Mouse (Mus musculus) fibroblast of lung, adult 2 months (primary cell): ENCODE data around the gene Styx.
"Not testable (repeated sequence)": the region's sequence is repeated elsewhere in the genome, so short reads cannot be mapped to it uniquely, and the experiment has no call there.

ENCODE experiments used
- DNase-seq: peaks from one replicate; pipeline ENCODE4 v3.0.0-alpha.2; 2011; ENCODE audit warnings: low read depth

Styx gene

GRCm38 (mm10) chr14:45466371-45466770 lies 115.5 kb downstream of the Styx start:
- not testable (repeated sequence) for DNase-seq

GRCm38 (mm10) chr14:45469446-45469845 lies 118.6 kb downstream of the Styx start:
- no peak for DNase-seq
